Mouse (Mus musculus): ENCODE measurements at regions not wholly inside any gene's neighbourhood (a gene's known extent, or its start where the extent isn't known, plus 50 kb on each side); places are given as distances from the start of the nearest gene placed in this dataset.

- Histone ChIP-seq H3K79me3 (ENCODE audit: low read depth) (no peaks in the 10 kb centered on the region), H3ac (ENCODE audit: control insufficient read depth, insufficient read length, low read depth) (no peak overlapping the region)
Observed at GRCm38 (mm10) chr13:44535441-44535840, 193.8 kb upstream of the Jarid2 start.

DNA sequence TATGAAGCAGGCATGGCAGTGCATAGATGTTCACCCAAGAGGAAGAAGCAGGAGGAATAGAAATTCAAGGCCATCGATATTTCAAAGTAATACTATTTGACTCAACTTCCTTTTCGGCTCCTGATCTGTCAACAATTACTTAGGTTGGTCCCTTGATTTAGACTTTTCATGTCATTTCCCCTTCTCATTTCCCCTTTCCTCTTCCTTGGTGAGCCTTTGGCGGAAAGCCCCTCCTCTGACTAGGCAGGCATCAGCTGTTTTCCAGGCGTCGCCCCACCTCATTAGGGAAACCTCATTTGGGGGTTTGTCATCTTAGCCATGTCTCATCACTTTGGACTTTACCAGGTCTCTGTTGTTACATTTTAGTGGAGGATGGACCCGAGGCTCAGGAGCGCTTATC lies 191.0 kb upstream of the Jarid2 start:
- no peak for TF ChIP-seq FOSL1 (IDR thresholded peaks at IDR 0.05; ENCODE audit: insufficient read depth, low read length, poor library complexity, severe bottlenecking)
- TF ChIP-seq MYOD1 (IDR thresholded peaks at IDR 0.05; ENCODE audit: control insufficient read depth, insufficient read length, low read depth): no peak
- no peak for TF ChIP-seq MYOG (IDR thresholded peaks at IDR 0.05; ENCODE audit: control insufficient read depth, extremely low read depth, insufficient read length)
- TF ChIP-seq MAX (IDR thresholded peaks at IDR 0.05): no peak
- no peak for TF ChIP-seq USF1 (IDR thresholded peaks at IDR 0.05; ENCODE audit: low read depth)
- TF ChIP-seq CEBPB (IDR thresholded peaks at IDR 0.05; ENCODE audit: low read depth): no peak
- TF ChIP-seq CTCF (IDR thresholded peaks at IDR 0.05; ENCODE audit: control insufficient read depth, insufficient read depth, insufficient read length): no peak
- no peaks in the 10 kb centered on the region for H3K79me3 ChIP-seq (ENCODE audit: low read depth)
- no peaks in the 10 kb centered on the region for H3K36me3 ChIP-seq (ENCODE audit: control insufficient read depth, insufficient read depth)

More at GRCm38 (mm10) chr13:44535441-44535840, 193.8 kb upstream of the Jarid2 start:
- TF ChIP-seq CTCF (IDR thresholded peaks at IDR 0.05; ENCODE audit: control insufficient read depth, insufficient read depth, insufficient read length): no peak
- TF ChIP-seq CEBPB (IDR thresholded peaks at IDR 0.05; ENCODE audit: low read depth): no peak
- no peak for TF ChIP-seq MYOD1 (IDR thresholded peaks at IDR 0.05; ENCODE audit: control insufficient read depth, insufficient read length, low read depth)
- no peak for TF ChIP-seq FOSL1 (IDR thresholded peaks at IDR 0.05; ENCODE audit: insufficient read depth, low read length, poor library complexity, severe bottlenecking)
- TF ChIP-seq MAX (IDR thresholded peaks at IDR 0.05): no peak
- TF ChIP-seq MYOG (IDR thresholded peaks at IDR 0.05; ENCODE audit: control insufficient read depth, extremely low read depth, insufficient read length): no peak
- TF ChIP-seq USF1 (IDR thresholded peaks at IDR 0.05; ENCODE audit: low read depth): no peak
- Histone ChIP-seq H3K4me3 (ENCODE audit: insufficient read depth, poor library complexity, severe bottlenecking) (no peak overlapping the region), H3K36me3 (ENCODE audit: control insufficient read depth, insufficient read depth) (no peaks in the 10 kb centered on the region), H3K27me3 (ENCODE audit: control insufficient read depth, insufficient read depth, insufficient read length) (no peaks in the 10 kb centered on the region), H3K79me2 (ENCODE audit: control insufficient read depth, insufficient read depth) (no peaks in the 10 kb centered on the region)

DNA sequence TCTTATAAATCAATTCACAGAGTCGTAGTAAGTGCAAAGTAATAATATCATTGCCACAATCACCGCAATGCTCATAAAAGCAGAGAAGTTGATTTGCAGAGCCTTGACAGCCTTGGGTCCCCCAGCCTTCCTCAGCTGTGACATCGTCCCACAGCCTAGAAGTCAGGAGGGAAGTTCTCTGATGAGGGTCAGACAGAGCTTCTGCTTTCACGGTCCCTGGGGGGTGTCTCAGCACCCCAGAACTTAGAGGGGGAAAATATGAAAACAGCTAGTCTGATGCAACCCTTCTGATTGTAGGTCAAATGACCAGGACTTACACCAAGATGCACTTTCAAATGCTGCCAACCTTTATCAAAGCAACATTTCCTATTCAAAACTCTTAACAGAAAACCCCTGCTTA lies 188.9 kb upstream of the Jarid2 start:
- no peak for TF ChIP-seq MYOG (IDR thresholded peaks at IDR 0.05; ENCODE audit: control insufficient read depth, extremely low read depth, insufficient read length)
- TF ChIP-seq USF1 (IDR thresholded peaks at IDR 0.05; ENCODE audit: low read depth): no peak
- TF ChIP-seq CEBPB (IDR thresholded peaks at IDR 0.05; ENCODE audit: low read depth): no peak
- no peak for TF ChIP-seq FOSL1 (IDR thresholded peaks at IDR 0.05; ENCODE audit: insufficient read depth, low read length, poor library complexity, severe bottlenecking)
- H3K36me3 ChIP-seq (ENCODE audit: control insufficient read depth, insufficient read depth): no peaks in the 10 kb centered on the region
- no peaks in the 10 kb centered on the region for H3K27me3 ChIP-seq (ENCODE audit: control insufficient read depth, insufficient read depth, insufficient read length)
- no peak overlapping the region for H3ac ChIP-seq (ENCODE audit: control insufficient read depth, insufficient read length, low read depth)
- no peak overlapping the region for H3K4me3 ChIP-seq (ENCODE audit: insufficient read depth, poor library complexity, severe bottlenecking)
- H3K79me2 ChIP-seq (ENCODE audit: control insufficient read depth, insufficient read depth): no peaks in the 10 kb centered on the region
- H3K79me3 ChIP-seq (ENCODE audit: low read depth): no peaks in the 10 kb centered on the region

More for the DNA sequence above, 191.0 kb upstream of the Jarid2 start:
- Histone ChIP-seq H3ac (ENCODE audit: control insufficient read depth, insufficient read length, low read depth) (no peak overlapping the region), H3K79me2 (ENCODE audit: control insufficient read depth, insufficient read depth) (no peaks in the 10 kb centered on the region), H3K27me3 (ENCODE audit: control insufficient read depth, insufficient read depth, insufficient read length) (no peaks in the 10 kb centered on the region), H3K4me3 (ENCODE audit: insufficient read depth, poor library complexity, severe bottlenecking) (no peak overlapping the region)

- H3ac ChIP-seq (ENCODE audit: control insufficient read depth, insufficient read length, low read depth): no peak overlapping the region
- H3K27me3 ChIP-seq (ENCODE audit: control insufficient read depth, insufficient read depth, insufficient read length): no peaks in the 10 kb centered on the region
- peak; percentile 68 for TF ChIP-seq MYOD1 (IDR thresholded peaks at IDR 0.05; ENCODE audit: control insufficient read depth, insufficient read length, low read depth)
- TF ChIP-seq MYOG (IDR thresholded peaks at IDR 0.05; ENCODE audit: control insufficient read depth, extremely low read depth, insufficient read length): no peak
- peak; percentile 7 for TF ChIP-seq USF1 (IDR thresholded peaks at IDR 0.05; ENCODE audit: low read depth)
- no peaks in the 10 kb centered on the region for H3K36me3 ChIP-seq (ENCODE audit: control insufficient read depth, insufficient read depth)
- no peaks in the 10 kb centered on the region for H3K79me2 ChIP-seq (ENCODE audit: control insufficient read depth, insufficient read depth)
- no peak overlapping the region for H3K4me3 ChIP-seq (ENCODE audit: insufficient read depth, poor library complexity, severe bottlenecking)
- no peaks in the 10 kb centered on the region for H3K79me3 ChIP-seq (ENCODE audit: low read depth)
Observed at GRCm38 (mm10) chr13:44541243-44541653, 188.0 kb upstream of the Jarid2 start.

DNA sequence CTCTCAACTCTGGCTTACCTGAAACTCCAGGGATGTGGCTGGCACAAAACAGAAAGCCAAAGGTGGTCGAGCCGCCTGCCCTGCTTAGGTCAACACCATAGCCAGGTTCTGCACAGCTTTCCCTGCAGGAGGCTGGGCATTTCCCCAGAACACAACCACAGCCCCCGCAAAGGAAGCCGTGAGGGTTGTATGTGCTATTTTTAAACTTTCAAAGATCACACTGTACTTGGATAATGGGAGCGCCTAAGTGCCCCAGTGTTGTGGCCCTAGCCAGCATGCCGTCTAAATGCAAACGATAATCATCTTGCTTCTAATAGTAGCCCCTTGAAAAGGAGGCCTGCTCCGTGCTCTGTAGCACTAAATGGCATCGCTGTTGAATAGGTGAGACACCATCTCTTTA lies 184.5 kb upstream of the Jarid2 start:
- no peaks in the 10 kb centered on the region for H3K36me3 ChIP-seq (ENCODE audit: control insufficient read depth, insufficient read depth)
- TF ChIP-seq MYOG (IDR thresholded peaks at IDR 0.05; ENCODE audit: control insufficient read depth, extremely low read depth, insufficient read length): no peak
- TF ChIP-seq CTCF (IDR thresholded peaks at IDR 0.05; ENCODE audit: control insufficient read depth, insufficient read depth, insufficient read length): no peak
- no peak for TF ChIP-seq FOSL1 (IDR thresholded peaks at IDR 0.05; ENCODE audit: insufficient read depth, low read length, poor library complexity, severe bottlenecking)
- TF ChIP-seq MAX (IDR thresholded peaks at IDR 0.05): no peak
- no peak for TF ChIP-seq MYOD1 (IDR thresholded peaks at IDR 0.05; ENCODE audit: control insufficient read depth, insufficient read length, low read depth)
- no peak for TF ChIP-seq CEBPB (IDR thresholded peaks at IDR 0.05; ENCODE audit: low read depth)
- no peak for TF ChIP-seq USF1 (IDR thresholded peaks at IDR 0.05; ENCODE audit: low read depth)

GRCm38 (mm10) chr13:44546289-44546688 lies 183.0 kb upstream of the Jarid2 start:
- H3K27me3 ChIP-seq (ENCODE audit: control insufficient read depth, insufficient read depth, insufficient read length): no peaks in the 10 kb centered on the region
- TF ChIP-seq MYOG (IDR thresholded peaks at IDR 0.05; ENCODE audit: control insufficient read depth, extremely low read depth, insufficient read length): no peak
- no peak for TF ChIP-seq MAX (IDR thresholded peaks at IDR 0.05)
- TF ChIP-seq FOSL1 (IDR thresholded peaks at IDR 0.05; ENCODE audit: insufficient read depth, low read length, poor library complexity, severe bottlenecking): no peak
- TF ChIP-seq USF1 (IDR thresholded peaks at IDR 0.05; ENCODE audit: low read depth): no peak
- no peak for TF ChIP-seq MYOD1 (IDR thresholded peaks at IDR 0.05; ENCODE audit: control insufficient read depth, insufficient read length, low read depth)
- TF ChIP-seq CTCF (IDR thresholded peaks at IDR 0.05; ENCODE audit: control insufficient read depth, insufficient read depth, insufficient read length): no peak
- H3K79me2 ChIP-seq (ENCODE audit: control insufficient read depth, insufficient read depth): no peaks in the 10 kb centered on the region
- no peak overlapping the region for H3K4me3 ChIP-seq (ENCODE audit: insufficient read depth, poor library complexity, severe bottlenecking)
- H3K79me3 ChIP-seq (ENCODE audit: low read depth): no peaks in the 10 kb centered on the region
- H3ac ChIP-seq (ENCODE audit: control insufficient read depth, insufficient read length, low read depth): no peak overlapping the region
- no peaks in the 10 kb centered on the region for H3K36me3 ChIP-seq (ENCODE audit: control insufficient read depth, insufficient read depth)

More for the DNA sequence above, 184.5 kb upstream of the Jarid2 start:
- Histone ChIP-seq H3K27me3 (ENCODE audit: control insufficient read depth, insufficient read depth, insufficient read length) (no peaks in the 10 kb centered on the region), H3ac (ENCODE audit: control insufficient read depth, insufficient read length, low read depth) (no peak overlapping the region), H3K79me3 (ENCODE audit: low read depth) (no peaks in the 10 kb centered on the region), H3K4me3 (ENCODE audit: insufficient read depth, poor library complexity, severe bottlenecking) (no peak overlapping the region), H3K79me2 (ENCODE audit: control insufficient read depth, insufficient read depth) (no peaks in the 10 kb centered on the region)

All from C2C12 (cell line).